Mouse (Mus musculus): Measurements from ENCODE around the gene Fhl1. TPM values are rescaled to one million over a fixed set of nuclear protein-coding genes. Genes with fewer than 3 reads are reported as not detected.
A peak's percentile ranks its signal among the peaks of the same experiment; 100 is the strongest.

Gene Fhl1
- total and polyA plus RNA-seq, 2 experiments from 2014 or later = 231 to 233 TPM

GRCm38 (mm10) chrX:56835842-56836241, 104.3 kb downstream of the Fhl1 start:
- Histone ChIP-seq H3K27me3 (ENCODE audit: insufficient read depth, low read length) (no peaks in the 10 kb centered on the region), H3K9me3 (ENCODE audit: low read length) (no peaks in the 10 kb centered on the region), H3K4me2 (ENCODE audit: low read depth, low read length, poor library complexity, severe bottlenecking) (no peak overlapping the region), H3K36me3 (ENCODE audit: insufficient read depth, low read length) (no peaks in the 10 kb centered on the region), H3K9ac (replicated peaks; ENCODE audit: low read length, poor library complexity, severe bottlenecking) (no peak overlapping the region), H3K4me3 (ENCODE audit: low read depth, low read length) (no peak overlapping the region), H3K27ac (ENCODE audit: low read depth, low read length) (no peak overlapping the region), H3K4me1 (ENCODE audit: insufficient read depth, low read length) (no peaks in the 10 kb centered on the region)
- no peak for TF ChIP-seq CTCF (IDR thresholded peaks at IDR 0.05)
- 85% methylated on average over 6 of the region's 6 CpGs for WGBS
- no peak for DNase-seq (ENCODE audit: low spot score)
- ATAC-seq (ENCODE audit: low FRiP score) = no peak

GRCm38 (mm10) chrX:56839369-56839768, 107.8 kb downstream of the Fhl1 start:
- no peaks in the 10 kb centered on the region for H3K4me1 ChIP-seq (ENCODE audit: insufficient read depth, low read length)
- TF ChIP-seq CTCF (IDR thresholded peaks at IDR 0.05) = peak; percentile 82
- no peak overlapping the region for H3K4me3 ChIP-seq (ENCODE audit: low read depth, low read length)
- no peak overlapping the region for H3K4me2 ChIP-seq (ENCODE audit: low read depth, low read length, poor library complexity, severe bottlenecking)
- peak; percentile 36 for DNase-seq (ENCODE audit: low spot score)
- no peak overlapping the region for H3K27ac ChIP-seq (ENCODE audit: low read depth, low read length)
- no peaks in the 10 kb centered on the region for H3K27me3 ChIP-seq (ENCODE audit: insufficient read depth, low read length)
- H3K9me3 ChIP-seq (ENCODE audit: low read length) = no peaks in the 10 kb centered on the region
- no peak overlapping the region for H3K9ac ChIP-seq (replicated peaks; ENCODE audit: low read length, poor library complexity, severe bottlenecking)
- ATAC-seq (ENCODE audit: low FRiP score) = no peak
- no peaks in the 10 kb centered on the region for H3K36me3 ChIP-seq (ENCODE audit: insufficient read depth, low read length)

GRCm38 (mm10) chrX:56841255-56841654, 109.7 kb downstream of the Fhl1 start:
- WGBS = 69% methylated on average over 5 of the region's 5 CpGs
- no peaks in the 10 kb centered on the region for H3K27me3 ChIP-seq (ENCODE audit: insufficient read depth, low read length)
- no peaks in the 10 kb centered on the region for H3K36me3 ChIP-seq (ENCODE audit: insufficient read depth, low read length)
- H3K4me3 ChIP-seq (ENCODE audit: low read depth, low read length) = no peak overlapping the region
- no peak overlapping the region for H3K9ac ChIP-seq (replicated peaks; ENCODE audit: low read length, poor library complexity, severe bottlenecking)
- no peak overlapping the region for H3K4me2 ChIP-seq (ENCODE audit: low read depth, low read length, poor library complexity, severe bottlenecking)
- H3K9me3 ChIP-seq (ENCODE audit: low read length) = no peaks in the 10 kb centered on the region
- no peaks in the 10 kb centered on the region for H3K4me1 ChIP-seq (ENCODE audit: insufficient read depth, low read length)
- TF ChIP-seq CTCF (IDR thresholded peaks at IDR 0.05) = peak; percentile 52
- no peak overlapping the region for H3K27ac ChIP-seq (ENCODE audit: low read depth, low read length)
- DNase-seq (ENCODE audit: low spot score) = peak; percentile 37
- ATAC-seq (ENCODE audit: low FRiP score) = no peak

Other genes starting within 250 kb of the Fhl1 start
- not detected in 2 replicates for gene Gm10477, start 207.0 kb upstream of the Fhl1 start, total RNA-seq (2014; rRNA removed)
- not detected in 2 replicates for gene Gm10477, start 207.0 kb upstream of the Fhl1 start, polyA plus RNA-seq (2015; fragmentation: Nextera tagmentation; extraction: Ambion mirVana)
- not detected in 2 replicates for gene Gm648, start 182.2 kb upstream of the Fhl1 start, total RNA-seq (2014; rRNA removed)
- 0.15 TPM in 1 of 2 replicates, not detected in the other for gene Gm648, start 182.2 kb upstream of the Fhl1 start, polyA plus RNA-seq (2015; fragmentation: Nextera tagmentation; extraction: Ambion mirVana)
- gene Mmgt1, start 133.7 kb upstream of the Fhl1 start, total RNA-seq (2014; rRNA removed) = 74.2 and 85.1 TPM in 2 replicates
- 43.2 and 44.0 TPM in 2 replicates for gene Mmgt1, start 133.7 kb upstream of the Fhl1 start, polyA plus RNA-seq (2015; fragmentation: Nextera tagmentation; extraction: Ambion mirVana)
- 111 and 138 TPM in 2 replicates for gene Slc9a6, start 122.0 kb upstream of the Fhl1 start, total RNA-seq (2014; rRNA removed)
- gene Slc9a6, start 122.0 kb upstream of the Fhl1 start, polyA plus RNA-seq (2015; fragmentation: Nextera tagmentation; extraction: Ambion mirVana) = 67.7 and 70.1 TPM in 2 replicates
- not detected in 2 replicates for gene Map7d3, start 90.5 kb downstream of the Fhl1 start, total RNA-seq (2014; rRNA removed)
- gene Map7d3, start 90.5 kb downstream of the Fhl1 start, polyA plus RNA-seq (2015; fragmentation: Nextera tagmentation; extraction: Ambion mirVana) = 0.33 and 0.53 TPM in 2 replicates
- gene Adgrg4, start 138.4 kb downstream of the Fhl1 start, total RNA-seq (2014; rRNA removed) = 0.11 TPM in 1 of 2 replicates, not detected in the other
- not detected in 2 replicates for gene Adgrg4, start 138.4 kb downstream of the Fhl1 start, polyA plus RNA-seq (2015; fragmentation: Nextera tagmentation; extraction: Ambion mirVana)